Mouse (Mus musculus) small intestine, adult 10 weeks (tissue): ENCODE measurements around the gene Olfr141. TPM values are rescaled to one million over a fixed set of nuclear protein-coding genes. Genes with fewer than 3 reads are reported as not detected.

Experiments used
- polyA plus RNA-seq: library from polyadenylated mRNA; stranded (reverse); fragments of 350-450 nt; fragmentation: Illumina TruSeq; extraction: RNeasy Lipid Tissue Mini Kit (QIAGEN cat#74804); gene quantifications from one replicate; pipeline ENCODE4 v1.2.3, GENCODE M21; 2014; ENCODE audit warnings: low replicate concordance

Gene Olfr141
- not detected for polyA plus RNA-seq

GRCm38 (mm10) chr2:86809918-86810317 lies at the start of gene Olfr141:
Olfr141 (minus strand) TSS chr2:86810018.

GRCm38 (mm10) chr2:86851596-86851995 lies 41.8 kb upstream of the Olfr141 start, which contains the start of gene Olfr1095:
Olfr1095 (minus strand) TSS chr2:86851696.

DNA sequence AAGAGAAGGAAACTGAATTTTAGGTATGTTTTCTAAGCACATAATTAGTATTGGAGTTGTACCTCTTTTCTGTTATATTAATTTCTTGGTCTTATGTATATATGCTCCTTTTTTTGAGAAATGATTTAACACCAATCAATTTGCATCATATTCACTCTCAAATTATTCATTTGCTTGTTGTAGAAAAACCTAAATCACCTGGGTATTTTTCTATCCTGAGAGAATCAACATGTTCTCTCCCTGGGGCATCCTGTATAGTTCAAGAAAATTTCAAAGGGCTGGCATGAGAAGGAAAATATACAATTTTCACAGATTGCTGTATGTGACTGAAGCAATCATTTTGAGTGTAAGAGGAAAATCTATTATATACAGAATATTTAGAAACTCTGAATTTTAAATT lies 14.5 kb upstream of the Olfr141 start, which contains the start of gene Olfr1094:
Gene Olfr1094 (plus strand): TSS at position 301 of the 400 bp plus-strand sequence.

DNA sequence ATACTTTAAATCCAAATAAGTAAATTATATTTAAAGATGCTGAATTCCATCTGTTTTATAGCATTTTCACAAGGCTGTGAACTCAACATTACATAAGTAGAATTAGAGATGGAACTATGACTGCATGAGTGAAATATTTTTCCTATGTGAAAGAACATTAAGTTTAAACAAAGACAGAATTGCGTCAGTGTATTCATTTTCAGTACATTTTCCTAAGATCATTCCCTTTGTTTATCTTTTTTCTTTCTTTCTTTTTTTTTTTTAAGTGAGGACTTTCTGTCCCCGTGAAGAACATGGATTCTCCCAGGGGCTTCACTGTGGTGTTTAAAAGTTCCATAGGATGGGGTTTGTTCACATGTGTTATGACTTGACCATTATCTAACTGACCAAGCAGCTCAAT lies 27.6 kb downstream of the Olfr141 start, which contains the start of gene Olfr1093:
Gene Olfr1093 (plus strand): TSS at position 301 of the 400 bp plus-strand sequence.

GRCm38 (mm10) chr2:86758893-86759292 lies 50.9 kb downstream of the Olfr141 start, which contains the start of gene Olfr1090:
Olfr1090 (minus strand) TSS chr2:86758993.

Other genes starting within 250 kb of the Olfr141 start
- not detected for gene Olfr1082, start 211.1 kb downstream of the Olfr141 start, polyA plus RNA-seq
- gene Olfr1084, start 170.3 kb downstream of the Olfr141 start, polyA plus RNA-seq: not detected
- not detected for gene Olfr1085, start 148.0 kb downstream of the Olfr141 start, polyA plus RNA-seq
- not detected for gene Olfr1086, start 129.9 kb downstream of the Olfr141 start, polyA plus RNA-seq
- gene Olfr1087, start 111.6 kb downstream of the Olfr141 start, polyA plus RNA-seq: not detected
- gene Olfr1089, start 76.3 kb downstream of the Olfr141 start, polyA plus RNA-seq: not detected
- gene Olfr1090, start 51.0 kb downstream of the Olfr141 start, polyA plus RNA-seq: not detected
- gene Olfr1093, start 27.5 kb downstream of the Olfr141 start, polyA plus RNA-seq: not detected
- not detected for gene Olfr1094, start 14.6 kb upstream of the Olfr141 start, polyA plus RNA-seq
- gene Olfr1095, start 41.7 kb upstream of the Olfr141 start, polyA plus RNA-seq: not detected
- gene Gm13723, start 64.8 kb upstream of the Olfr141 start, polyA plus RNA-seq: not detected
- gene Olfr1097, start 82.2 kb upstream of the Olfr141 start, polyA plus RNA-seq: not detected
- gene Olfr1098, start 114.5 kb upstream of the Olfr141 start, polyA plus RNA-seq: not detected
- gene Olfr1099, start 150.7 kb upstream of the Olfr141 start, polyA plus RNA-seq: not detected
- not detected for gene Olfr1100, start 169.9 kb upstream of the Olfr141 start, polyA plus RNA-seq
- gene Olfr1101, start 181.2 kb upstream of the Olfr141 start, polyA plus RNA-seq: not detected
- gene Olfr1102, start 188.4 kb upstream of the Olfr141 start, polyA plus RNA-seq: not detected
- gene Olfr1104, start 217.1 kb upstream of the Olfr141 start, polyA plus RNA-seq: not detected
- not detected for gene Olfr1105, start 226.5 kb upstream of the Olfr141 start, polyA plus RNA-seq
- gene Olfr1106, start 242.3 kb upstream of the Olfr141 start, polyA plus RNA-seq: not detected